Mouse (Mus musculus): ENCODE results near the gene Gm21970.

DNA sequence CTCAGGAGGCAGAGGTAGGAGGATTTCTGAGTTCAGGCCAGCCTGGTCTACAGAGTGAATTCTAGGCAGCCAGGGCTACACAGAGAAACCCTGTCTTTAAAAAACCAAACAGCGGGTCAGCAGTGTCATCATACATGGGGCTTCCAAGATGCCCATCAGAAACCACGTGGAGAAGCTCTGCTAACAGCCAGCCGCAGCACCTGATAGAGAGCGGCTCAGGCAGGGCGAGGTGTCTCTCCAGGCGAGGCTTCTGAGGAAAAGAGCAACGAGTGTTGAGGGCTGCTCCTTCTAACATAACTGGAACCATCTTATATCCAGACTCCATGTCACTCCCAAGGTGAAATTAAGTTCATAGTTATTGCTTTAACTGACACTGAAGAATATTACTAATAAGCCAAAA is 57.4 kb downstream of the Gm21970 start:
- TF ChIP-seq CTCF (IDR thresholded peaks at IDR 0.05; ENCODE audit: low read depth, low read length): no peak
- no peak for TF ChIP-seq POLR2A (IDR thresholded peaks at IDR 0.05; ENCODE audit: insufficient read depth, low read length)

Data from ES-Bruce4 (cell line).